Mouse (Mus musculus): ENCODE measurements around the gene Shh. TPM values are rescaled to one million over a fixed set of nuclear protein-coding genes. Genes with fewer than 3 reads are reported as not detected.

Shh gene
- not detected in 2 replicates for polyA plus RNA-seq (2012; rRNA removed; ENCODE audit: low replicate concordance)

GRCm38 (mm10) chr5:28466760-28467306 lies at the start of gene Shh:
Shh (minus strand) TSS chr5:28467256.

Other genes with a start within 250 kb of the Shh start
- gene Cnpy1, start 221.4 kb downstream of the Shh start, polyA plus RNA-seq (2012; rRNA removed; ENCODE audit: low replicate concordance) = not detected in 2 replicates
- gene Rbm33, start 150.1 kb downstream of the Shh start, polyA plus RNA-seq (2012; rRNA removed; ENCODE audit: low replicate concordance) = 27.5 and 34.6 TPM in 2 replicates